Mouse (Mus musculus): ENCODE measurements around the gene Tbrg4. TPM values are rescaled to one million over a fixed set of nuclear protein-coding genes. Genes with fewer than 3 reads are reported as not detected.

Tbrg4 gene
- polyA plus RNA-seq, 1 experiment from 2014 or later = 38.3 TPM

- H3K4me3 ChIP-seq (ENCODE audit: low read depth, low read length) = 0 out of 2 replicates have a peak overlapping the region, but pooled peaks have one; percentile 1
- H3K36me3 ChIP-seq (ENCODE audit: control insufficient read depth, insufficient read depth, low read length) = peaks cover 21% of the 10 kb centered on the region
- peaks cover 21% of the 10 kb centered on the region for H3K4me1 ChIP-seq (ENCODE audit: control insufficient read depth, insufficient read depth, low read length)
- H3K9ac ChIP-seq (ENCODE audit: low read length) = peak overlapping the region; percentile 48
- H3K27ac ChIP-seq (ENCODE audit: low read depth, low read length) = 0 out of 2 replicates have a peak overlapping the region, but pooled peaks have one; percentile 14
- H3K9me3 ChIP-seq (ENCODE audit: control insufficient read depth, low read length) = no peaks in the 10 kb centered on the region
- WGBS = 59% methylated on average over 19 of the region's 19 CpGs
- ATAC-seq (ENCODE audit: low FRiP score) (peak; percentile 9), DNase-seq (ENCODE audit: low spot score, missing footprints) (no peak)
- peak overlapping the region; percentile 31 for H3K4me2 ChIP-seq
- no peaks in the 10 kb centered on the region for H3K27me3 ChIP-seq (ENCODE audit: control insufficient read depth, insufficient read depth, low read length)
Measured at GRCm38 (mm10) chr11:6598191-6598889, 27.5 kb downstream of the Tbrg4 start.

- Histone ChIP-seq H3K36me3 (ENCODE audit: control insufficient read depth, insufficient read depth, low read length) (peaks cover 29% of the 10 kb centered on the region), H3K4me2 (no peak overlapping the region), H3K27me3 (ENCODE audit: control insufficient read depth, insufficient read depth, low read length) (no peaks in the 10 kb centered on the region), H3K4me3 (ENCODE audit: low read depth, low read length) (no peak overlapping the region), H3K27ac (ENCODE audit: low read depth, low read length) (no peak overlapping the region), H3K9ac (ENCODE audit: low read length) (no peak overlapping the region), H3K9me3 (ENCODE audit: control insufficient read depth, low read length) (no peaks in the 10 kb centered on the region), H3K4me1 (ENCODE audit: control insufficient read depth, insufficient read depth, low read length) (peaks cover 19% of the 10 kb centered on the region)
- ATAC-seq (ENCODE audit: low FRiP score) = no peak
- 76% methylated on average over 7 of the region's 7 CpGs for WGBS
- DNase-seq (ENCODE audit: low spot score, missing footprints) = no peak
Measured at GRCm38 (mm10) chr11:6597523-6597922, 28.3 kb downstream of the Tbrg4 start.

- H3K36me3 ChIP-seq (ENCODE audit: control insufficient read depth, insufficient read depth, low read length) = peaks cover 29% of the 10 kb centered on the region
- H3K27ac ChIP-seq (ENCODE audit: low read depth, low read length) = no peak overlapping the region
- no peak overlapping the region for H3K4me3 ChIP-seq (ENCODE audit: low read depth, low read length)
- WGBS = 90% methylated on average over 3 of the region's 3 CpGs
- H3K9ac ChIP-seq (ENCODE audit: low read length) = no peak overlapping the region
- peaks cover 19% of the 10 kb centered on the region for H3K4me1 ChIP-seq (ENCODE audit: control insufficient read depth, insufficient read depth, low read length)
- H3K27me3 ChIP-seq (ENCODE audit: control insufficient read depth, insufficient read depth, low read length) = no peaks in the 10 kb centered on the region
- DNase-seq (ENCODE audit: low spot score, missing footprints) (no peak), ATAC-seq (ENCODE audit: low FRiP score) (no peak)
- H3K9me3 ChIP-seq (ENCODE audit: control insufficient read depth, low read length) = no peaks in the 10 kb centered on the region
- H3K4me2 ChIP-seq = no peak overlapping the region
Measured at GRCm38 (mm10) chr11:6596616-6597015, 29.3 kb downstream of the Tbrg4 start.

- 98% methylated on average over 6 of the region's 6 CpGs for WGBS
- Histone ChIP-seq H3K27me3 (ENCODE audit: control insufficient read depth, insufficient read depth, low read length) (no peaks in the 10 kb centered on the region), H3K4me1 (ENCODE audit: control insufficient read depth, insufficient read depth, low read length) (peaks cover 19% of the 10 kb centered on the region), H3K9ac (ENCODE audit: low read length) (no peak overlapping the region), H3K27ac (ENCODE audit: low read depth, low read length) (no peak overlapping the region), H3K9me3 (ENCODE audit: control insufficient read depth, low read length) (no peaks in the 10 kb centered on the region), H3K36me3 (ENCODE audit: control insufficient read depth, insufficient read depth, low read length) (peaks cover 29% of the 10 kb centered on the region), H3K4me3 (ENCODE audit: low read depth, low read length) (no peak overlapping the region), H3K4me2 (no peak overlapping the region)
- DNase-seq (ENCODE audit: low spot score, missing footprints) = no peak
- no peak for ATAC-seq (ENCODE audit: low FRiP score)
Measured at GRCm38 (mm10) chr11:6596205-6596604, 29.7 kb downstream of the Tbrg4 start.

- 96% methylated on average over 5 of the region's 5 CpGs for WGBS
- DNase-seq (ENCODE audit: low spot score, missing footprints) (no peak), ATAC-seq (ENCODE audit: low FRiP score) (no peak)
- no peak overlapping the region for H3K4me2 ChIP-seq
- H3K36me3 ChIP-seq (ENCODE audit: control insufficient read depth, insufficient read depth, low read length) = peaks cover 32% of the 10 kb centered on the region
- no peaks in the 10 kb centered on the region for H3K27me3 ChIP-seq (ENCODE audit: control insufficient read depth, insufficient read depth, low read length)
- no peak overlapping the region for H3K27ac ChIP-seq (ENCODE audit: low read depth, low read length)
- no peak overlapping the region for H3K4me3 ChIP-seq (ENCODE audit: low read depth, low read length)
- H3K9ac ChIP-seq (ENCODE audit: low read length) = no peak overlapping the region
- peaks cover 19% of the 10 kb centered on the region for H3K4me1 ChIP-seq (ENCODE audit: control insufficient read depth, insufficient read depth, low read length)
- H3K9me3 ChIP-seq (ENCODE audit: control insufficient read depth, low read length) = no peaks in the 10 kb centered on the region
Measured at GRCm38 (mm10) chr11:6595339-6595738, 30.5 kb downstream of the Tbrg4 start.

GRCm38 (mm10) chr11:6594845-6595244 is 31.0 kb downstream of the Tbrg4 start:
- Histone ChIP-seq H3K9ac (ENCODE audit: low read length) (no peak overlapping the region), H3K27ac (ENCODE audit: low read depth, low read length) (no peak overlapping the region), H3K4me3 (ENCODE audit: low read depth, low read length) (no peak overlapping the region), H3K4me2 (no peak overlapping the region), H3K9me3 (ENCODE audit: control insufficient read depth, low read length) (no peaks in the 10 kb centered on the region), H3K27me3 (ENCODE audit: control insufficient read depth, insufficient read depth, low read length) (no peaks in the 10 kb centered on the region), H3K4me1 (ENCODE audit: control insufficient read depth, insufficient read depth, low read length) (peaks cover 16% of the 10 kb centered on the region), H3K36me3 (ENCODE audit: control insufficient read depth, insufficient read depth, low read length) (peaks cover 35% of the 10 kb centered on the region)
- WGBS = 92% methylated on average over 6 of the region's 6 CpGs
- ATAC-seq (ENCODE audit: low FRiP score) (no peak), DNase-seq (ENCODE audit: low spot score, missing footprints) (no peak)

- H3K4me2 ChIP-seq = no peak overlapping the region
- H3K27me3 ChIP-seq (ENCODE audit: control insufficient read depth, insufficient read depth, low read length) = no peaks in the 10 kb centered on the region
- 77% methylated on average over 11 of the region's 11 CpGs for WGBS
- peaks cover 6% of the 10 kb centered on the region; the same call in 1 of the 2 replicates for H3K4me1 ChIP-seq (ENCODE audit: control insufficient read depth, insufficient read depth, low read length)
- ATAC-seq (ENCODE audit: low FRiP score) (no peak), DNase-seq (ENCODE audit: low spot score, missing footprints) (no peak)
- no peaks in the 10 kb centered on the region for H3K9me3 ChIP-seq (ENCODE audit: control insufficient read depth, low read length)
- H3K9ac ChIP-seq (ENCODE audit: low read length) = no peak overlapping the region
- H3K4me3 ChIP-seq (ENCODE audit: low read depth, low read length) = no peak overlapping the region
- peaks cover 35% of the 10 kb centered on the region for H3K36me3 ChIP-seq (ENCODE audit: control insufficient read depth, insufficient read depth, low read length)
- H3K27ac ChIP-seq (ENCODE audit: low read depth, low read length) = no peak overlapping the region
Measured at GRCm38 (mm10) chr11:6593406-6593805, 32.5 kb downstream of the Tbrg4 start.

GRCm38 (mm10) chr11:6590933-6591675 is 34.8 kb downstream of the Tbrg4 start:
- ATAC-seq (ENCODE audit: low FRiP score) = no peak

GRCm38 (mm10) chr11:6589838-6590237 is 36.0 kb downstream of the Tbrg4 start:
- WGBS = 91% methylated on average over 7 of the region's 7 CpGs
- Histone ChIP-seq H3K9me3 (ENCODE audit: control insufficient read depth, low read length) (no peaks in the 10 kb centered on the region), H3K4me1 (ENCODE audit: control insufficient read depth, insufficient read depth, low read length) (no peaks in the 10 kb centered on the region), H3K4me2 (no peak overlapping the region), H3K27ac (ENCODE audit: low read depth, low read length) (no peak overlapping the region), H3K9ac (ENCODE audit: low read length) (no peak overlapping the region), H3K36me3 (ENCODE audit: control insufficient read depth, insufficient read depth, low read length) (peaks cover 22% of the 10 kb centered on the region), H3K27me3 (ENCODE audit: control insufficient read depth, insufficient read depth, low read length) (no peaks in the 10 kb centered on the region), H3K4me3 (ENCODE audit: low read depth, low read length) (no peak overlapping the region)
- DNase-seq (ENCODE audit: low spot score, missing footprints) (no peak), ATAC-seq (ENCODE audit: low FRiP score) (no peak)

More at GRCm38 (mm10) chr11:6590933-6591675, 34.8 kb downstream of the Tbrg4 start:
- no peaks in the 10 kb centered on the region for H3K9me3 ChIP-seq (ENCODE audit: control insufficient read depth, low read length)
- H3K4me1 ChIP-seq (ENCODE audit: control insufficient read depth, insufficient read depth, low read length) = no peaks in the 10 kb centered on the region
- WGBS = 86% methylated on average over 10 of the region's 10 CpGs
- peaks cover 27% of the 10 kb centered on the region for H3K36me3 ChIP-seq (ENCODE audit: control insufficient read depth, insufficient read depth, low read length)
- no peak overlapping the region for H3K4me2 ChIP-seq
- no peak overlapping the region for H3K9ac ChIP-seq (ENCODE audit: low read length)
- no peaks in the 10 kb centered on the region for H3K27me3 ChIP-seq (ENCODE audit: control insufficient read depth, insufficient read depth, low read length)
- no peak overlapping the region for H3K27ac ChIP-seq (ENCODE audit: low read depth, low read length)
- no peak overlapping the region for H3K4me3 ChIP-seq (ENCODE audit: low read depth, low read length)
- DNase-seq (ENCODE audit: low spot score, missing footprints) = no peak

All from midbrain, embryonic 11.5 days (tissue).